Mouse (Mus musculus) cerebellum, adult 2 months (tissue): ENCODE data around the gene Trp53tg5.

Source experiments
- CTCF ChIP-seq: fragments of 200-500 bp; IDR thresholded peaks from 2 replicates; pipeline ENCODE4 v1.5.1; 2011; ENCODE audit warnings: low read depth, mild to moderate bottlenecking, control low read depth, low read length, moderate library complexity, borderline replicate concordance; ENCODE audit not compliant: insufficient read depth
- POLR2A ChIP-seq: fragments of 200-500 bp; IDR thresholded peaks from 2 replicates; pipeline ENCODE4 v1.6.1; 2011; ENCODE audit warnings: low read length, control low read depth, borderline replicate concordance; ENCODE audit not compliant: insufficient read depth

- TF ChIP-seq CTCF = no peak
- no peak for TF ChIP-seq POLR2A
These were observed 22.8 kb upstream of the Trp53tg5 start for GRCm38 (mm10) chr2:164496331-164496730.
